Comparison of ENCODE assay signal across 28 mouse cellular contexts in genomic region chr1:184140082-184140481, GRCm38 (mm10).
DNase-seq lines count a peak whose midpoint lies in the region; ATAC-seq and TF ChIP-seq lines count a peak whose summit lies in the region.
"Had no signal": no experiment of that assay in that cellular context is flagged by ENCODE, and none has a peak within 500 bp of the region (broad histone marks: within the 10 kb centered on the region; RNA-seq: fewer than 3 reads in every experiment).

No protein-coding gene starts in this region.

- no peak overlapping the region for H3K27ac ChIP-seq in midbrain, embryonic 16.5 days (ENCODE audit: low read length)
- H3K27ac ChIP-seq in kidney, adult 2 months (ENCODE audit: insufficient read depth, low read depth, low read length), result no peak overlapping the region
- H3K27ac ChIP-seq: embryonic facial prominence, embryonic 10.5 days; embryonic facial prominence, embryonic 13.5 days; gastrocnemius, adult 2 months; hindbrain, embryonic 12.5 days; hindbrain, embryonic 15.5 days had no signal

- WGBS in midbrain, embryonic 16.5 days, result 80% methylated on average over 4 of the region's 4 CpGs
- WGBS in kidney, adult 2 months, result 51% methylated on average over 4 of the region's 4 CpGs

- TF ChIP-seq CTCF in Patski (IDR thresholded peaks at IDR 0.05), result no peak
- no peak for TF ChIP-seq CTCF in kidney, adult 2 months (conservative IDR thresholded peaks at IDR 0.05; ENCODE audit: insufficient read depth, insufficient read length, low read depth, low read length)

- H3K9ac ChIP-seq in midbrain, embryonic 16.5 days (ENCODE audit: low read depth, low read length), result no peak overlapping the region
- H3K9ac ChIP-seq: embryonic facial prominence, embryonic 13.5 days; forebrain, postnatal 0 days; hindbrain, embryonic 12.5 days; hindbrain, embryonic 15.5 days had no signal

- H3K27me3 ChIP-seq in Patski, result no peaks in the 10 kb centered on the region
- H3K27me3 ChIP-seq in midbrain, embryonic 16.5 days (ENCODE audit: control insufficient read depth, insufficient read depth, low read depth, low read length), result no peaks in the 10 kb centered on the region
- no peaks in the 10 kb centered on the region for H3K27me3 ChIP-seq in kidney, adult 2 months (replicated peaks; ENCODE audit: control insufficient read depth, insufficient read depth, low read length)
- H3K27me3 ChIP-seq: CH12.LX; embryonic facial prominence, embryonic 13.5 days; hindbrain, embryonic 12.5 days; hindbrain, embryonic 15.5 days had no signal

- ATAC-seq in Patski, result peak; percentile 29
- no peak for ATAC-seq in midbrain, embryonic 16.5 days
- ATAC-seq: forebrain, embryonic 14.5 days; forebrain, postnatal 0 days had no signal

- H3K9me3 ChIP-seq in midbrain, embryonic 16.5 days (replicated peaks; ENCODE audit: control insufficient read depth, low read length, poor library complexity, severe bottlenecking), result 0 out of 2 replicates have a peak, but pooled peaks cover 2% of the 10 kb centered on the region
- H3K9me3 ChIP-seq: embryonic facial prominence, embryonic 10.5 days; embryonic facial prominence, embryonic 13.5 days; hindbrain, embryonic 12.5 days; hindbrain, embryonic 15.5 days had no signal

- CTCF ChIA-PET in Patski (lab: Charles Lee), result no interaction called here

- TF ChIP-seq POLR2A in kidney, adult 2 months (IDR thresholded peaks at IDR 0.05; ENCODE audit: low read depth, low read length), result no peak

- H3K36me3 ChIP-seq in midbrain, embryonic 16.5 days (ENCODE audit: control insufficient read depth, insufficient read depth, low read length), result no peaks in the 10 kb centered on the region
- H3K36me3 ChIP-seq in kidney, adult 2 months (ENCODE audit: control insufficient read depth, insufficient read depth, low read length), result no peaks in the 10 kb centered on the region
- H3K36me3 ChIP-seq: embryonic facial prominence, embryonic 10.5 days; embryonic facial prominence, embryonic 13.5 days; G1E; hindbrain, embryonic 12.5 days; hindbrain, embryonic 15.5 days had no signal

- no peak overlapping the region for H3K4me3 ChIP-seq in midbrain, embryonic 16.5 days (ENCODE audit: low read depth, low read length)
- no peak overlapping the region for H3K4me3 ChIP-seq in kidney, adult 2 months (ENCODE audit: insufficient read depth, low read depth, low read length)
- H3K4me3 ChIP-seq: embryonic facial prominence, embryonic 10.5 days; embryonic facial prominence, embryonic 13.5 days; gastrocnemius, adult 2 months; hindbrain, embryonic 12.5 days; hindbrain, embryonic 15.5 days had no signal

- POLR2A ChIA-PET in Patski (lab: Charles Lee), result interaction anchor here (0.7 to 1.2 kb wide), 2 partner anchors 79 to 442 kb away, joined by 3 read pairs; no protein-coding TSS in a partner anchor

- H3K4me1 ChIP-seq in midbrain, embryonic 16.5 days (ENCODE audit: control insufficient read depth, insufficient read depth, low read length), result no peaks in the 10 kb centered on the region
- H3K4me1 ChIP-seq in kidney, adult 2 months (ENCODE audit: control insufficient read depth, insufficient read depth, low read length), result no peaks in the 10 kb centered on the region
- H3K4me1 ChIP-seq: hindbrain, embryonic 12.5 days; hindbrain, embryonic 15.5 days had no signal

- DNase-seq in 3134 (ENCODE audit: extremely low read depth, insufficient read length, low spot score), result peak; percentile 21
- peak; percentile 40 for DNase-seq in 3T3-L1 (ENCODE audit: low read depth, low spot score)
- no peak for DNase-seq in Patski (ENCODE audit: low read depth, low spot score)
- DNase-seq in fibroblast of lung, adult 2 months (ENCODE audit: low read depth), result peak; percentile 47
- no peak for DNase-seq in yolk sac, embryonic 10.5 days (ENCODE audit: low spot score)
- no peak for DNase-seq in lung, postnatal 10 days
- DNase-seq in kidney, adult 2 months, result no peak
- DNase-seq: adrenal gland, adult 2 months; adrenal gland, postnatal 14 days; B cell, adult 2 months; cerebellum, adult 11 months; cerebellum, adult 2 months; cerebellum, adult 9-11 months; cerebellum, postnatal 36 days; embryo, embryonic 11 days; forebrain, postnatal 0 days; gastrocnemius, adult 2 months; gastrocnemius, postnatal 14 days; heart, adult 11 months had no signal

- in situ Hi-C loops in Patski (cut with MboI; ENCODE audit: low pct_unique_long_range_greater_than_20kb), result no loop called here

- no peak overlapping the region for H3K4me2 ChIP-seq in midbrain, embryonic 16.5 days (ENCODE audit: low read length)
- H3K4me2 ChIP-seq: embryonic facial prominence, embryonic 13.5 days; heart, embryonic 11.5 days; hindbrain, embryonic 12.5 days; hindbrain, embryonic 15.5 days had no signal

Comparison
In these comparisons a context has a peak if more than half of its experiments do, and no peak if none do; other contexts are left out.
1. DNase-seq: peak in 3134 (single experiment), 3T3-L1 (single experiment) and fibroblast of lung, adult 2 months (single experiment); none in Patski (single experiment), yolk sac, embryonic 10.5 days (single experiment), lung, postnatal 10 days (single experiment) and kidney, adult 2 months (single experiment).